Mouse (Mus musculus): ENCODE results near the gene Tmc3. TPM values are rescaled to one million over a fixed set of nuclear protein-coding genes. Genes with fewer than 3 reads are reported as not detected.
A peak's percentile ranks its signal among the peaks of the same experiment; 100 is the strongest.

Gene Tmc3
- total and polyA plus RNA-seq, 3 experiments = 0.08 to 0.11 TPM; not detected in 1

GRCm38 (mm10) chr7:83616268-83616667 lies 31.5 kb downstream of the Tmc3 start:
- H3K27me3 ChIP-seq (ENCODE audit: control insufficient read depth, insufficient read depth, low read length) = no peaks in the 10 kb centered on the region
- H3K4me3 ChIP-seq = no peak overlapping the region
- 84% methylated on average over 3 of the region's 3 CpGs for WGBS
- H3K36me3 ChIP-seq (ENCODE audit: control insufficient read depth, insufficient read depth, low read length) = no peaks in the 10 kb centered on the region
- H3K79me2 ChIP-seq (replicated peaks; ENCODE audit: control insufficient read depth, insufficient read depth, low read length) = no peaks in the 10 kb centered on the region
- DNase-seq = peak in 1 of 2 experiments; percentile 34
- H3K9ac ChIP-seq (ENCODE audit: low read depth, low read length) = no peak overlapping the region
- H3K27ac ChIP-seq = no peak overlapping the region
- H3K4me1 ChIP-seq (ENCODE audit: control insufficient read depth, insufficient read depth, low read length) = no peaks in the 10 kb centered on the region
- intact Hi-C loops (cut with DNase I) = no loop called here
- TF ChIP-seq POLR2A (IDR thresholded peaks at IDR 0.05; ENCODE audit: insufficient read depth, low read depth, low read length) = no peak
- TF ChIP-seq CTCF (IDR thresholded peaks at IDR 0.05) = no peak
- no peak for TF ChIP-seq EP300 (IDR thresholded peaks at IDR 0.05; ENCODE audit: insufficient read depth, low read depth, low read length)

- WGBS = 96% methylated on average over 1 of the region's 1 CpGs
- Histone ChIP-seq H3K36me3 (ENCODE audit: control insufficient read depth, insufficient read depth, low read length) (no peaks in the 10 kb centered on the region), H3K27me3 (ENCODE audit: control insufficient read depth, insufficient read depth, low read length) (no peaks in the 10 kb centered on the region), H3K9ac (ENCODE audit: low read depth, low read length) (no peak overlapping the region), H3K79me2 (replicated peaks; ENCODE audit: control insufficient read depth, insufficient read depth, low read length) (no peaks in the 10 kb centered on the region), H3K27ac (no peak overlapping the region), H3K4me3 (no peak overlapping the region), H3K4me1 (ENCODE audit: control insufficient read depth, insufficient read depth, low read length) (no peaks in the 10 kb centered on the region)
- TF ChIP-seq EP300 (IDR thresholded peaks at IDR 0.05; ENCODE audit: insufficient read depth, low read depth, low read length) (no peak), POLR2A (IDR thresholded peaks at IDR 0.05; ENCODE audit: insufficient read depth, low read depth, low read length) (no peak), CTCF (IDR thresholded peaks at IDR 0.05) (no peak)
- no peak for DNase-seq
- intact Hi-C loops (cut with DNase I) = no loop called here
Observed at GRCm38 (mm10) chr7:83618709-83619108, 34.0 kb downstream of the Tmc3 start.

GRCm38 (mm10) chr7:83622582-83622981 lies 37.9 kb downstream of the Tmc3 start:
- Histone ChIP-seq H3K4me1 (ENCODE audit: control insufficient read depth, insufficient read depth, low read length) (no peaks in the 10 kb centered on the region), H3K9ac (ENCODE audit: low read depth, low read length) (no peak overlapping the region), H3K27me3 (ENCODE audit: control insufficient read depth, insufficient read depth, low read length) (no peaks in the 10 kb centered on the region), H3K79me2 (replicated peaks; ENCODE audit: control insufficient read depth, insufficient read depth, low read length) (no peaks in the 10 kb centered on the region), H3K27ac (no peak overlapping the region), H3K36me3 (ENCODE audit: control insufficient read depth, insufficient read depth, low read length) (no peaks in the 10 kb centered on the region), H3K4me3 (no peak overlapping the region)
- DNase-seq = no peak
- WGBS = 91% methylated on average over 6 of the region's 6 CpGs
- TF ChIP-seq CTCF (IDR thresholded peaks at IDR 0.05) = no peak
- TF ChIP-seq POLR2A (IDR thresholded peaks at IDR 0.05; ENCODE audit: insufficient read depth, low read depth, low read length) = no peak
- intact Hi-C loops (cut with DNase I) = no loop called here

- H3K4me1 ChIP-seq (ENCODE audit: control insufficient read depth, insufficient read depth, low read length) = no peaks in the 10 kb centered on the region
- no peaks in the 10 kb centered on the region for H3K27me3 ChIP-seq (ENCODE audit: control insufficient read depth, insufficient read depth, low read length)
- H3K9ac ChIP-seq (ENCODE audit: low read depth, low read length) = no peak overlapping the region
- DNase-seq = no peak
- no peak for TF ChIP-seq EP300 (IDR thresholded peaks at IDR 0.05; ENCODE audit: insufficient read depth, low read depth, low read length)
- TF ChIP-seq POLR2A (IDR thresholded peaks at IDR 0.05; ENCODE audit: insufficient read depth, low read depth, low read length) = no peak
- TF ChIP-seq CTCF (IDR thresholded peaks at IDR 0.05) = no peak
- no peak overlapping the region for H3K27ac ChIP-seq
- H3K36me3 ChIP-seq (ENCODE audit: control insufficient read depth, insufficient read depth, low read length) = no peaks in the 10 kb centered on the region
- H3K79me2 ChIP-seq (replicated peaks; ENCODE audit: control insufficient read depth, insufficient read depth, low read length) = no peaks in the 10 kb centered on the region
- intact Hi-C loops (cut with DNase I) = no loop called here
- no peak overlapping the region for H3K4me3 ChIP-seq
- WGBS = 82% methylated on average over 1 of the region's 1 CpGs
Observed at GRCm38 (mm10) chr7:83624065-83624464, 39.3 kb downstream of the Tmc3 start.

GRCm38 (mm10) chr7:83626557-83627257 lies 42.0 kb downstream of the Tmc3 start:
- Histone ChIP-seq H3K36me3 (ENCODE audit: control insufficient read depth, insufficient read depth, low read length) (no peaks in the 10 kb centered on the region), H3K4me3 (no peak overlapping the region), H3K9ac (ENCODE audit: low read depth, low read length) (no peak overlapping the region), H3K27ac (no peak overlapping the region), H3K27me3 (ENCODE audit: control insufficient read depth, insufficient read depth, low read length) (no peaks in the 10 kb centered on the region), H3K79me2 (replicated peaks; ENCODE audit: control insufficient read depth, insufficient read depth, low read length) (no peaks in the 10 kb centered on the region), H3K4me1 (ENCODE audit: control insufficient read depth, insufficient read depth, low read length) (peaks cover 2% of the 10 kb centered on the region; the same call in 1 of the 2 replicates)
- intact Hi-C loops (cut with DNase I) = no loop called here
- WGBS = 81% methylated on average over 8 of the region's 8 CpGs
- TF ChIP-seq EP300 (IDR thresholded peaks at IDR 0.05; ENCODE audit: insufficient read depth, low read depth, low read length) (no peak), CTCF (IDR thresholded peaks at IDR 0.05) (no peak), POLR2A (IDR thresholded peaks at IDR 0.05; ENCODE audit: insufficient read depth, low read depth, low read length) (no peak)
- DNase-seq = no peak

- TF ChIP-seq CTCF (IDR thresholded peaks at IDR 0.05) = no peak
- H3K36me3 ChIP-seq (ENCODE audit: control insufficient read depth, insufficient read depth, low read length) = no peaks in the 10 kb centered on the region
- WGBS = 87% methylated on average over 4 of the region's 4 CpGs
- no peak overlapping the region for H3K27ac ChIP-seq
- peaks cover 2% of the 10 kb centered on the region; the same call in 1 of the 2 replicates for H3K4me1 ChIP-seq (ENCODE audit: control insufficient read depth, insufficient read depth, low read length)
- intact Hi-C loops (cut with DNase I) = no loop called here
- DNase-seq = no peak
- no peaks in the 10 kb centered on the region for H3K27me3 ChIP-seq (ENCODE audit: control insufficient read depth, insufficient read depth, low read length)
- no peak overlapping the region for H3K9ac ChIP-seq (ENCODE audit: low read depth, low read length)
- H3K79me2 ChIP-seq (replicated peaks; ENCODE audit: control insufficient read depth, insufficient read depth, low read length) = no peaks in the 10 kb centered on the region
- H3K4me3 ChIP-seq = no peak overlapping the region
Observed at GRCm38 (mm10) chr7:83627369-83627768, 42.6 kb downstream of the Tmc3 start.
